Mouse (Mus musculus) right cerebral cortex, postnatal 10 days (tissue): ENCODE measurements at regions not wholly inside any gene's neighbourhood (a gene's known extent, or its start where the extent isn't known, plus 50 kb on each side); places are given as distances from the start of the nearest gene placed in this dataset.

Source experiments
- DNase-seq, 2 experiments: peaks; one replicate each; pipeline ENCODE4 v3.0.0; 2021; ENCODE audit warnings: low spot score in 2 of 2

- no peak for DNase-seq
Measured at GRCm38 (mm10) chr17:88116321-88116720, 51.2 kb upstream of the Fbxo11 start.

GRCm38 (mm10) chr17:88118714-88119113, 53.6 kb upstream of the Fbxo11 start:
- no peak for DNase-seq

GRCm38 (mm10) chr17:88123711-88124110, 58.6 kb upstream of the Fbxo11 start:
- no peak for DNase-seq

GRCm38 (mm10) chr17:88127126-88127525, 62.0 kb upstream of the Fbxo11 start:
- no peak for DNase-seq

- no peak for DNase-seq
Measured at GRCm38 (mm10) chr17:88131297-88131696, 66.2 kb upstream of the Fbxo11 start.

- no peak for DNase-seq
Measured at GRCm38 (mm10) chr17:88131980-88132379, 66.9 kb upstream of the Fbxo11 start.

GRCm38 (mm10) chr17:88132601-88133346, 67.7 kb upstream of the Fbxo11 start:
- DNase-seq = no peak

- DNase-seq = no peak
Measured at GRCm38 (mm10) chr17:88134546-88134945, 69.5 kb upstream of the Fbxo11 start.

- no peak for DNase-seq
Measured at GRCm38 (mm10) chr17:88141538-88141937, 76.4 kb upstream of the Fbxo11 start.

GRCm38 (mm10) chr17:88142003-88142402, 76.9 kb upstream of the Fbxo11 start:
- DNase-seq = no peak

GRCm38 (mm10) chr17:88142809-88143208, 77.7 kb upstream of the Fbxo11 start:
- DNase-seq = no peak

- no peak for DNase-seq
Measured at GRCm38 (mm10) chr17:88143378-88143943, 78.4 kb upstream of the Fbxo11 start.

- no peak for DNase-seq
Measured at GRCm38 (mm10) chr17:88158550-88158949, 93.5 kb upstream of the Fbxo11 start.

GRCm38 (mm10) chr17:88159212-88159668, 94.1 kb upstream of the Fbxo11 start:
- no peak for DNase-seq

GRCm38 (mm10) chr17:88159851-88160676, 95.0 kb upstream of the Fbxo11 start:
- no peak for DNase-seq

- DNase-seq = no peak
Measured at GRCm38 (mm10) chr17:88160677-88161001, 95.5 kb upstream of the Fbxo11 start.

- DNase-seq = no peak
Measured at GRCm38 (mm10) chr17:88161766-88162165, 96.7 kb upstream of the Fbxo11 start.

- no peak for DNase-seq
Measured at GRCm38 (mm10) chr17:88164805-88165204, 99.7 kb upstream of the Fbxo11 start.

- no peak for DNase-seq
Measured at GRCm38 (mm10) chr17:88165811-88166210, 100.7 kb upstream of the Fbxo11 start.

- no peak for DNase-seq
Measured at GRCm38 (mm10) chr17:88168262-88169096, 103.4 kb upstream of the Fbxo11 start.

- DNase-seq = no peak
Measured at GRCm38 (mm10) chr17:88171606-88172005, 106.5 kb upstream of the Fbxo11 start.
